Mouse (Mus musculus): ENCODE data around the gene Dhrs7. TPM values are rescaled to one million over a fixed set of nuclear protein-coding genes. Genes with fewer than 3 reads are reported as not detected.

Gene Dhrs7
- total RNA-seq, 2 experiments from 2014 or later, result 122 to 137 TPM

DNA sequence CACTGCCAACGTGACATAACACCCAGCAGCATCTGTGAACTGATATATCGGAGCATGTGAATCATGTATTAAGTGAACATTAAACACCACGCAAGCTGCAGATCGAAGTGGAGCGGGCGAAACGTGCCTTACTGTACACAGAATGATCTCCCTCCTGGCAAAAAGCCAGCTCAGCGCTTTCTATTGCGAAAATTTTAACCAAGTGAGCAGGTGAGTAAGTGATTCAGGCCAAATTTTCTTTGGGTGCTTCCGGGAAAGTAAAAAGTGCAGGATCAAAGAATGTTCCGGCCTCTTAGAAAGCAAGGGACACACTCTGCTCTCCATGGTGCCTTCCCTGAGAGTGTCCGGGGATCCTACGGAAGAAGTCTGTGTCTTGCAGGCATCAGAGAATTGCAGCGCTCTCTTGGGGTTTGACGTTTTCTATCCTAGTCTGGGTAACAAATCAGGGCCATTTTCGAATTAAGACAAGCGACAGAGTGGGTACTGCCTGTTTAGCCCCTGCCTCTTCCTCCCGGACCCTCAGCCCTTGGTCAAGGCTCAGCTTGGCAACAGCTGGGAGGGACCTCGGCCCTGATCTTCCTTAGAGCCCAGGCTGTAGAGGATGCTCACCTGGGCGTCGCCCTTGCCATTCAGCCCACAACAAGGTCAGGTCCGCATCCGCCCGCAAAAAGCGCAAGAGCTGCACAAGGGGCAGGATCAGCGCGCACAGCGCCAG, 532 bp downstream of the Dhrs7 start:
- peak; percentile 47 to 64 for DNase-seq

DNA sequence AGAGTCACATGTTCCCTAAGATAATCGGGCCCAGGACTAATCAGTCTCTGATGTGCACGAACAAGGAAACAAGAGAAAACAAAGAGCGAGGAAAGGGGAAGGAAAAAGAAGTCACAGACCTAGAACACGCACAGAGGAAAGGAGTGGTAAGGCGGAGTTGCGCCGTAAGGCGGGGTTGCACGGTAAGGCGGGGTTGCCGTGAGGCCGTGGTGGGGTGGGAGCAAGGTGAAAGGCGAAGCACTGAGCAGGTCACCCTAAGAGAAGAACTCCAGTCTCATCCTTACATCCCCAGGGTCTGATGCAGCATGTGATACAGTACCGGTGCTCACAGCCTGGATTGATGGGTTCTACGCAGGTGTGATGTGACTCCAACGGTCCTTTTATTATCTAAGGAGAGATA, 8.9 kb downstream of the Dhrs7 start:
- intact Hi-C loops (cut with DNase I), result loop anchor here (2.0 kb wide), 2 partner anchors 139 to 193 kb away; no protein-coding TSS in a partner anchor
- no peak for DNase-seq

More for the DNA sequence above, 532 bp downstream of the Dhrs7 start:
- intact Hi-C loops (cut with DNase I), result loop anchor here (2.0 to 10.0 kb wide), 3 partner anchors 29 to 559 kb away; no protein-coding TSS in a partner anchor

DNA sequence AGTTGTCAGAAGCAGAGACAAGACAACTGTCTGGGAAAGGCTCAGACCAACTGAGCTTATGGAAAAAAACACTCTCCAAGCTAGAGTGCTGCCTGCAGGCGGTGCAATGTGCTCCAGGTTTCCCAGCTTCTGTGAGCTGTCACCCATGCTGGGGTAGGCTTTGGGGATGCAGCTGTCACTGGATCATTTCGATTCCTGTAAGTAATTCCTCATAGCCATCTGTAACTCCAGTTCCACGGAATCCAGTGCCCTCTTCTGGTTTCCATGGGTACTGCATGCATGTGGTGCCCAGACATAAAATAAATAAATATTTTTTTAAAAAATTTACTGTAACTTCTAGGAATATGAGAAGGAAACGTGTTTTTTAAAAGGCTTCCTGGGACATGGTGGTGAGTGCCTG, 10.0 kb downstream of the Dhrs7 start:
- intact Hi-C loops (cut with DNase I), result loop anchor here (2.0 kb wide), 2 partner anchors 138 to 192 kb away; no protein-coding TSS in a partner anchor
- DNase-seq, result peak; percentile 63 to 80

DNA sequence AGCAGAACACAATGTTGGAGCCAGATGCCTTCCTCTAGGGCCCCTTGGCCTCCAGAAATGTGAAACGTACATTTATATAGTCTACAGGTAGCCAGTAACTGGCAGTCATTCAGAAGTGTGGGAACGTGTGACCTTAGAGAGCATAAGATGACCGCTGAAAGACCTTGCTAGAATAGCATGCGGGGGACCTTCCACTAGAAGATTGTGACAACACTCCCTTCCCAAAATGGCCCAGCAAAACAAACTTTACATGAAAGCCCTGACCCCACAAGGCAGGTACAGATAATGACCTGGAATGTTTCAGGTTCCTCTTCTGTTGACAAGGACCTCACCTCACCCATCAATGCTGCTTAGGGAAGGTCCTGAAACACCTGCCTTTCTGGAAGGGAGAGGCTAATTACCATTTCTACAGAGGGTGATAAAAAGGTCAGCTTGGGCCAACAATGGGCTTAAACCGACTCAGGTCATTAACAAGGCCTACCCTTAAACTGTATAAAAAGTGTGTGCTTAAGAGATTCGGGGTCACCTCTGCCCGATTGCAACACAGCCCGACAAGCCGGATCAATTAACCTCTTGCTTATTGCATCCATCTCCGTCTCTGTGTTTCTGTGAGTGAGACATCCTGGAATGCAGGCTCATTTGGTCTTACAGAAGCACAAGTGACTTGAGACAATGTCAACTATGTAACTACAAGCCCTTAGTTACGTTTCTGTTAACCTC, 14.9 kb downstream of the Dhrs7 start, which contains the start of gene Gm4756:
Gm4756 (minus strand) TSS at position 51 of the 720 bp plus-strand sequence.
- DNase-seq, result no peak
- intact Hi-C loops (cut with DNase I), result no loop called here

DNA sequence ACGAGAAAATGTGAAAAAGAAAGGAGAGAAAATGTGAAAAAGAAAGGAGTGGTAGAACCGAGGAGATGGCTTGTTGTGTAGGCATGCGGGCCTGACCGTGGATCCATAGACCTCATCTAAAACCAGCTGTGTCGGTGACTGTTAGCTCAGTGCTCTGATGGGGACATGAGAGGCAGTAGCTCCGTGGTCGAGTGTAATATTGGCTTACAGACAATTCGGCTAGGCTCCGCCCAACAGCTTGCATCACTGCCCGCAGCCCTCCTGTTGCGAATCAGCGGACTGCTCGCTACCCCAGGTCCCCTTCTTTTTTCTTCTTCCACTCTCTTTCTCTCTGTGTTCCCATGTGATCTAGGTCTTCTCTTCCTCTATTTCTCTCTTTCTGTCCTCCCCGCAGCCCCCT, 15.8 kb downstream of the Dhrs7 start:
- intact Hi-C loops (cut with DNase I), result no loop called here

DNA sequence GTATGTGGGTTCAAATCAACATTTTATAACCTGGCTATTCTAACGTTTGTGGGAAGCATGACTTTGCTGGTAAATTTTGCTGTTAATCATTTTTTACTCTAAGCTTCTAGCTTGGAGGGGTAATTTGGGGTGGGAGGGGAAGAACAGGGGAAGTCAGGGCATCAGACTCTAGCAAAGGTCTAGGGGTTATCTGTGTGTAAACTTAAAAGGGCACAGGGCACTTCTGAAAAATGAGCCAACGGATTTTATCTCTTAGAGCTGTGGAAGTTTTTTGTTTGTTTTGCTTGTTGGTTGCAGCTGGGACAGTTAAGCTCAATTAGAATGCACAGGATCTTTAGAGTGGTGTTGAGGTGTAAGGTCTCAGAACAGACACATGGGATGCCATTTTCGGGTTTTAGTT, 26.7 kb downstream of the Dhrs7 start:
- intact Hi-C loops (cut with DNase I), result no loop called here
- no peak for DNase-seq

More for the DNA sequence above, 15.8 kb downstream of the Dhrs7 start:
- DNase-seq, result no peak

DNA sequence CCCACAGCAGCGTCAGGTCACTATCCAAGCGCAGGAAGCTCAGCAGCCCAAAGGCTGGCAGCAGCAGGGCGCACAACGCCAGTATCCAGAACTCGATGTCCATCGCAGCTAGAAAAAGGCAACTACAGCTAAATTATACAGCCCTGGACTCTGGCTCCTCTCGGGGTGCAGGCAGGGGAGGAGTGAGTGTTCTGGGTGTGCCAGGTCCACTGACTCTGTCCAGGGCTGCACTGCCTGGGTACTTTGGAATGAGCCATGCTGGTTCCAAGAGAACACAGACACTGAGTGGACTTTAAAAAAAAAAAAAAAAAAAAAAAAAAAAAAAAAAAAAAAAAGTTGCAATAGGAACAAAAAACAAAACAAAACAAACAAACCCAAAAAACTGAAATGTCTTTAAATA, 36.0 kb downstream of the Dhrs7 start:
- intact Hi-C loops (cut with DNase I), result no loop called here
- DNase-seq, result no peak

DNA sequence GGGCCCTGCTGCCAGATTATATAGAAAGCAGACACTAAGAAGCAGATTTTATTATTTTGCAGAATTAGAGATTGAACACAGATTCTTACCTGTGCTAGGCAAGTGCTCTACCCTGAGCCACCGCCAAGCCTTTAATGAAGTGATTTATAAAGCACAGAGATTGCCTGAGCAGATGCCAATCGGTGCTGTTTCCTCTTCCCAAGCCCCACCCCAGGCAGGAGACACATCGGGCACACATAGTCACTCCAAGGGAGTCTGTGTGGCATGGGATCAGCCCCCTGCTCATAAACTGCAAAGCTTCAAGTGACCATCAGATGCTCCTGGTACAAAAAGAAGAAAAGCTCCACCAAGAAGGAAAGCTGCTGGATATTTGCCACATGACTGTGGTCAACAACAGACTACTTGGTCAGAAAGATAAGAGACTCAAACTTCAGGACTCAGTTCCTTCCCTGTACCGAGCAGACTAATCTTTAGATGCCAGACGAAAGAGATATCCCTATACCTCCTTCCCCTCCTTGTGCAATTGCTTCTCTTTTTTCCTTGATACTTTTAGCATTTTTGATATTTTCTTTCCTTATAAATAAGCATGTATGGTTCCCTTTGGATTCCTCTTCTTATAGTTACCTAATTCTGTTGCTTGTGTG, 41.7 kb downstream of the Dhrs7 start:
- intact Hi-C loops (cut with DNase I), result no loop called here

DNA sequence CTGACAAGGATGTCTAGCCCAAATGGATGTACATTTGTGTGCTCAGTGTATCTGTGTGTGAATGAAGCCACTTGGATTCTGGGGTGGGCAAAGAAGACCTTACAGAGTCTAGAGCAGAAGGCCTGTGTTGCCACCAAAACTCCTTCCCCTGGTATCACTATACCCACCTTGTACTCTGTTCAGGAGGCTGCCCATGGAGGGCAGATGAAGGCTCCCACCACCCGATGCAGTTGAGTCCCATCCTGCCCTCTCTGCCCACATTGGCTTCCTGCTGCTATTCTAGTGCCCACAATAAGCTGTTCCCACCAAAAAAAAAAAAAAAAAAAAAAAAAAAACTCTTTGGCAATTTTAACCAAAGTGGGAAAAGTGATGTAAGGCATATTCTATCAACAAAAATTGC, 43.3 kb downstream of the Dhrs7 start:
- intact Hi-C loops (cut with DNase I), result no loop called here
- no peak for DNase-seq

More for the DNA sequence above, 41.7 kb downstream of the Dhrs7 start:
- DNase-seq, result no peak

DNA sequence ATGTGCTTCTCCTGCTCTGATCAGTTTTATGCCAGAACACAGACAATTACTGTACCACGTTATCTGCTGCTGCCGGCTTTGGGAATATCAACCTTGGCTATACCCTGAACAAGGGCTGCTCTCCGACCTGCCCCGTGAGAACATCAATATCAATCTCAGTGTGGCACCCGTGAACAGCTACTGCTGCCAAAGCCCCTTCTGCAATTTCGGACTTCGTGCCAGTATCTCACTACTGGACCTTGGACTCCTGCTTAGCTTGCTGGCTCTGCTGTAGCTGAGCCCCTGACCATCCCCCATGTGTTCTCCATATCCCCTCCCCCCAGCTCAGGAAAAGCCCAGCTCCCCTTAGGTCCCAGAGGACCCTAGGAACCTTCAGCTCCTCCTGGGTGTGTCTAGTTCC, 43.9 kb downstream of the Dhrs7 start:
- intact Hi-C loops (cut with DNase I), result no loop called here
- DNase-seq, result no peak

DNA sequence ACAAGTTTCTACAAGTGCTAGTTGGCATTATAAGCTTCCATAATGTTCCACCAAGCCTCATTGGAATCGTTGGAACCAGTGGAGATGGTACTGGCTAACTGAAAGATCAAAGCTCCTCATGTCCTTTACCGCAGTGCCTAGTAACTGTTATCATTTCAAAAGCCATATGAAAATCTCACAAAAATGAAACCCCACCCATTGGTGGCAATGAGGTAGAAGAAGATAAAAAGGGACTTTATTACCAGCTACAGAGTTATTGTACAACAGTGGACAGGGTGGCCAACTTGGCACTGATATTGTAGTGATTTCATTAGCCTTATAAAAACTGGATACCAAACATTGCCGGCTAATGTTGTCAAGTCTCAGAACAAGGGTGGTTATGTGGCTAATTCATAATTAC, 52.7 kb downstream of the Dhrs7 start:
- no peak for DNase-seq
- intact Hi-C loops (cut with DNase I), result no loop called here

Other genes starting within 250 kb of the Dhrs7 start
- gene Lrrc9, start 223.0 kb downstream of the Dhrs7 start, total RNA-seq (2021), result under 1 TPM; 0.41 to 0.47 TPM
- gene Pcnx4, start 128.5 kb downstream of the Dhrs7 start, total RNA-seq (2021), result 1 to 10 TPM; 3.5 to 3.9 TPM
- not detected for gene Gm4756, start 15.2 kb downstream of the Dhrs7 start, total RNA-seq (2021)
- gene Ppm1a, start 92.5 kb upstream of the Dhrs7 start, total RNA-seq (2021), result 100 to 1,000 TPM; 228 to 234 TPM